Mouse (Mus musculus): ENCODE measurements around the gene Gm49337.
"Not testable (repeated sequence)": the region's sequence is repeated elsewhere in the genome, so short reads cannot be mapped to it uniquely, and the experiment has no call there.

Gm49337 gene

GRCm38 (mm10) chr4:116208891-116209290 is 35.7 kb downstream of the Gm49337 start:
- DNase-seq (ENCODE audit: low read depth, low spot score): no peak

GRCm38 (mm10) chr4:116215895-116216605 is 42.9 kb downstream of the Gm49337 start:
- DNase-seq (ENCODE audit: low read depth, low spot score): no peak

- DNase-seq (ENCODE audit: low read depth, low spot score): no peak
Observed at GRCm38 (mm10) chr4:116217046-116217445, 43.9 kb downstream of the Gm49337 start.

GRCm38 (mm10) chr4:116217661-116218060 is 44.5 kb downstream of the Gm49337 start:
- not testable (repeated sequence) for DNase-seq (ENCODE audit: low read depth, low spot score)

- DNase-seq (ENCODE audit: low read depth, low spot score): no peak
Observed at GRCm38 (mm10) chr4:116219056-116219455, 45.9 kb downstream of the Gm49337 start.

GRCm38 (mm10) chr4:116220071-116220650 is 47.0 kb downstream of the Gm49337 start:
- no peak for DNase-seq (ENCODE audit: low read depth, low spot score)

GRCm38 (mm10) chr4:116220780-116221139 is 47.6 kb downstream of the Gm49337 start:
- DNase-seq (ENCODE audit: low read depth, low spot score): no peak

- peak; percentile 99 for DNase-seq (ENCODE audit: low read depth, low spot score)
Observed at GRCm38 (mm10) chr4:116221140-116221851, 48.1 kb downstream of the Gm49337 start, which contains the start of gene Pik3r3. Pik3r3 (plus strand) TSS chr4:116221618.

GRCm38 (mm10) chr4:116221996-116222842 is 49.0 kb downstream of the Gm49337 start:
- no peak for DNase-seq (ENCODE audit: low read depth, low spot score)

- no peak for DNase-seq (ENCODE audit: low read depth, low spot score)
Observed at GRCm38 (mm10) chr4:116222843-116223119, 49.6 kb downstream of the Gm49337 start.

GRCm38 (mm10) chr4:116243377-116243776 is 70.2 kb downstream of the Gm49337 start:
- no peak for DNase-seq (ENCODE audit: low read depth, low spot score)

GRCm38 (mm10) chr4:116244240-116244639 is 71.1 kb downstream of the Gm49337 start:
- no peak for DNase-seq (ENCODE audit: low read depth, low spot score)

- DNase-seq (ENCODE audit: low read depth, low spot score): not testable (repeated sequence)
Observed at GRCm38 (mm10) chr4:116245926-116246325, 72.7 kb downstream of the Gm49337 start.

GRCm38 (mm10) chr4:116249986-116250385 is 76.8 kb downstream of the Gm49337 start:
- no peak for DNase-seq (ENCODE audit: low read depth, low spot score)

- no peak for DNase-seq (ENCODE audit: low read depth, low spot score)
Observed at GRCm38 (mm10) chr4:116268220-116268619, 95.0 kb downstream of the Gm49337 start.

GRCm38 (mm10) chr4:116282211-116282610 is 109.0 kb downstream of the Gm49337 start:
- DNase-seq (ENCODE audit: low read depth, low spot score): no peak

- no peak for DNase-seq (ENCODE audit: low read depth, low spot score)
Observed at GRCm38 (mm10) chr4:116291561-116291960, 118.4 kb downstream of the Gm49337 start.

- no peak for DNase-seq (ENCODE audit: low read depth, low spot score)
Observed at GRCm38 (mm10) chr4:116293296-116293695, 120.1 kb downstream of the Gm49337 start.

GRCm38 (mm10) chr4:116300878-116301355 is 127.7 kb downstream of the Gm49337 start:
- DNase-seq (ENCODE audit: low read depth, low spot score): peak; percentile 74

GRCm38 (mm10) chr4:116304551-116304950 is 131.4 kb downstream of the Gm49337 start:
- peak; percentile 55 for DNase-seq (ENCODE audit: low read depth, low spot score)

- no peak for DNase-seq (ENCODE audit: low read depth, low spot score)
Observed at GRCm38 (mm10) chr4:116317575-116317974, 144.4 kb downstream of the Gm49337 start.

GRCm38 (mm10) chr4:116322127-116322526 is 148.9 kb downstream of the Gm49337 start:
- peak; percentile 29 for DNase-seq (ENCODE audit: low read depth, low spot score)
